Mouse (Mus musculus): Measurements from ENCODE around the gene Magi1.

GRCm38 (mm10) chr6:94121488-94121887 lies 162.2 kb downstream of the Magi1 start:
- no peak for TF ChIP-seq CTCF (IDR thresholded peaks at IDR 0.05; ENCODE audit: low read depth, low read length)
- TF ChIP-seq POLR2A (IDR thresholded peaks at IDR 0.05; ENCODE audit: borderline replicate concordance, low read depth, low read length): no peak

Measured in bone marrow macrophage, adult 2 months (primary cell).